Mouse (Mus musculus): ENCODE results near the gene Gbf1. TPM values are rescaled to one million over a fixed set of nuclear protein-coding genes. Genes with fewer than 3 reads are reported as not detected.

Gbf1 gene
- polyA plus RNA-seq, 1 experiment from 2014 or later = 57.4 TPM

GRCm38 (mm10) chr19:46317546-46317885 is 165.2 kb downstream of the Gbf1 start:
- Histone ChIP-seq H3K9me3 (no peaks in the 10 kb centered on the region), H3K36me3 (peaks cover 3% of the 10 kb centered on the region; the same call in 1 of the 2 replicates), H3K4me1 (replicated peaks) (peaks cover 71% of the 10 kb centered on the region), H3K27ac (peak overlapping the region; percentile 59), H3K4me3 (peak overlapping the region; percentile 51), H3K27me3 (ENCODE audit: insufficient read depth, poor library complexity, severe bottlenecking) (peaks cover 99% of the 10 kb centered on the region)
- no peak for DNase-seq (ENCODE audit: low spot score)
- WGBS = 1% methylated on average over 48 of the region's 48 CpGs

- 0 out of 2 replicates have a peak overlapping the region, but pooled peaks have one; percentile 59 for H3K27ac ChIP-seq
- H3K4me1 ChIP-seq (replicated peaks) = peaks cover 76% of the 10 kb centered on the region
- no peaks in the 10 kb centered on the region for H3K9me3 ChIP-seq
- 1% methylated on average over 42 of the region's 42 CpGs for WGBS
- peak overlapping the region; percentile 51 for H3K4me3 ChIP-seq
- DNase-seq (ENCODE audit: low spot score) = no peak
- no peaks in the 10 kb centered on the region for H3K36me3 ChIP-seq
- peaks cover 99% of the 10 kb centered on the region for H3K27me3 ChIP-seq (ENCODE audit: insufficient read depth, poor library complexity, severe bottlenecking)
Measured at GRCm38 (mm10) chr19:46318031-46318471, 165.7 kb downstream of the Gbf1 start.

GRCm38 (mm10) chr19:46318586-46319378 is 166.5 kb downstream of the Gbf1 start:
- Histone ChIP-seq H3K9me3 (no peaks in the 10 kb centered on the region), H3K27me3 (ENCODE audit: insufficient read depth, poor library complexity, severe bottlenecking) (peaks cover 99% of the 10 kb centered on the region), H3K4me3 (peak overlapping the region; percentile 32), H3K36me3 (no peaks in the 10 kb centered on the region), H3K4me1 (replicated peaks) (peaks cover 78% of the 10 kb centered on the region), H3K27ac (no peak overlapping the region)
- DNase-seq (ENCODE audit: low spot score) = peak; percentile 61
- 13% methylated on average over 16 of the region's 16 CpGs for WGBS

- 82% methylated on average over 8 of the region's 8 CpGs for WGBS
- peaks cover 99% of the 10 kb centered on the region for H3K27me3 ChIP-seq (ENCODE audit: insufficient read depth, poor library complexity, severe bottlenecking)
- H3K36me3 ChIP-seq = no peaks in the 10 kb centered on the region
- DNase-seq (ENCODE audit: low spot score) = no peak
- H3K4me1 ChIP-seq (replicated peaks) = peaks cover 72% of the 10 kb centered on the region
- no peaks in the 10 kb centered on the region for H3K9me3 ChIP-seq
- H3K27ac ChIP-seq = peak overlapping the region; percentile 83
- no peak overlapping the region; the same call in 1 of the 2 replicates for H3K4me3 ChIP-seq
Measured at GRCm38 (mm10) chr19:46320076-46320785, 167.9 kb downstream of the Gbf1 start.

DNA sequence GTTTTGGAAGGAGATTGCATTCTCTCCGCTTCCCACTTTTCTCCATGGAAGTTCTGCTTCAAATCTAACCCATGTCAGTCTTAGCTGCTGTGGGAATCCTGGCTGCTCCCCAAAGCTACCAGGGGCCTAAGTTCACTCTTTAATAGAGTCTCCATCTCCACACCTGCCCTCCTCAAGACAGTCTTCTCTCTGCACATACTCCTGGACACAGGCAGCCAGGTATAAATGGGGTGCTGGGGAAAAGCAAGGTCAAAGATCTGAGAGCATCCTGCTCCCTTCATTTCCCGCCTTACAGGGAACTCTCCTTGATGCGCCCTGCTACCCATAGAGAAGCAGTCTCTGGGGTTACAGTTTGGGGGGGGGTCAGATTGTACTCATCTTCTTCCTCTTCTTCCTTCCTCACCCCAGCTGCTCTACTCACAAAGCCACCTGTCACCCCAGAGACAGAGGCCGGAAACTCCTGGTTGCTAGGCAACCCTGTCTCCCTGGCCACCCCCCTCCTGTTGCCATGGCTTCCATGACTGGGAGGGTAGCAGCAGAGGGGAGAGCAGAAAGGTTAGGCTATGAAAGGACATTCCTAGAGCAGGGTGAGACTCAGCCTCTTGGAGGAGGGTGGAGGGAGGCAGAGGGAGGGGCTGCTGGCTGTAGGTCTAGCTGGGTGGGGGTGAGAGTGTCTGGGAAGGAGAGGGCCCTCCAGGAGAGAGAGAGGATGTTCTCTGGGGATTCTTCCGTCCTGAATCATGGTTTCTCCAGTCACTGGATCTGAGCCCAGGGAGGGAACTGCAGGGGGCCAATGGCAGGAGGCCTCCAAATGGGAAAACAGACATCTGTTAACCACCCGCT is 169.0 kb downstream of the Gbf1 start:
- WGBS = 23% methylated on average over 6 of the region's 6 CpGs
- Histone ChIP-seq H3K36me3 (no peaks in the 10 kb centered on the region), H3K27me3 (ENCODE audit: insufficient read depth, poor library complexity, severe bottlenecking) (peaks cover 99% of the 10 kb centered on the region), H3K4me3 (peak overlapping the region; percentile 28), H3K27ac (peak overlapping the region; percentile 83), H3K9me3 (no peaks in the 10 kb centered on the region), H3K4me1 (replicated peaks) (peaks cover 79% of the 10 kb centered on the region)
- DNase-seq (ENCODE audit: low spot score) = peak; percentile 86

- 61% methylated on average over 11 of the region's 11 CpGs for WGBS
- Histone ChIP-seq H3K27ac (peak overlapping the region; percentile 83), H3K9me3 (no peaks in the 10 kb centered on the region), H3K4me1 (replicated peaks) (peaks cover 80% of the 10 kb centered on the region), H3K4me3 (peak overlapping the region; percentile 28; the same call in 1 of the 2 replicates), H3K36me3 (no peaks in the 10 kb centered on the region), H3K27me3 (ENCODE audit: insufficient read depth, poor library complexity, severe bottlenecking) (peaks cover 99% of the 10 kb centered on the region)
- DNase-seq (ENCODE audit: low spot score) = no peak
Measured at GRCm38 (mm10) chr19:46322144-46322995, 170.1 kb downstream of the Gbf1 start.

DNA sequence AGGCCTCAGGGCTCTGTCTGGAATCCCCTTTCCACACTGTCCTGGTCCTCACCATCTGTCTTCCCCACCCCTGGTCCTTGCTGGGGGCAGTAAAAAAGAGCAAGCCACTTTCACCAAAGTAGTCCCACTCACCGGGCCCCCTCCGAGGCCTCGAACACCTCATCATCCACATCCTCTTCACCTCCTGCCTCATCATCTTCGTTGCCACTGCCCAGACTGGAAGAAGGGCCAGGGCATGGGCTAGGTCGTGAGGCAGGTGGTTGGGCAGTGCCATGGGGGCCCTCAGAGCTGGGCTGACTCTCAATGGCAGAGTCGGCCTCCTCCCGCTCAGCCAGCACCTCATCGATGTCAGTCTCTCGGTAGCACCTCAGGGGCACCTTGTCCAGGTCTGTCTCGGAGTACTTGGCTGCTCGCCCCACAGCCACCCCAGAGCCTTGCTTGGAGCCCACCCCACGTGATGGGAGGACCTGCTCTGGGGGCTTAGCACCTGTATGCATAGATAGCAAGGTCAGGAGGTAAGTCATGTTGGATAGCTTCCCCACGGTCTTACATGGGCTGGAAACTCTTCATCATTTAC is 170.8 kb downstream of the Gbf1 start:
- H3K9me3 ChIP-seq = no peaks in the 10 kb centered on the region
- no peak overlapping the region; the same call in 1 of the 2 replicates for H3K27ac ChIP-seq
- H3K36me3 ChIP-seq = no peaks in the 10 kb centered on the region
- H3K4me1 ChIP-seq (replicated peaks) = peaks cover 80% of the 10 kb centered on the region
- WGBS = 81% methylated on average over 13 of the region's 13 CpGs
- H3K27me3 ChIP-seq (ENCODE audit: insufficient read depth, poor library complexity, severe bottlenecking) = peaks cover 95% of the 10 kb centered on the region
- no peak for DNase-seq (ENCODE audit: low spot score)
- H3K4me3 ChIP-seq = no peak overlapping the region

- WGBS = 71% methylated on average over 5 of the region's 5 CpGs
- Histone ChIP-seq H3K27me3 (ENCODE audit: insufficient read depth, poor library complexity, severe bottlenecking) (peaks cover 89% of the 10 kb centered on the region), H3K4me1 (replicated peaks) (peaks cover 77% of the 10 kb centered on the region), H3K36me3 (no peaks in the 10 kb centered on the region), H3K4me3 (no peak overlapping the region), H3K27ac (no peak overlapping the region), H3K9me3 (no peaks in the 10 kb centered on the region)
- no peak for DNase-seq (ENCODE audit: low spot score)
Measured at GRCm38 (mm10) chr19:46323716-46324115, 171.4 kb downstream of the Gbf1 start.

DNA sequence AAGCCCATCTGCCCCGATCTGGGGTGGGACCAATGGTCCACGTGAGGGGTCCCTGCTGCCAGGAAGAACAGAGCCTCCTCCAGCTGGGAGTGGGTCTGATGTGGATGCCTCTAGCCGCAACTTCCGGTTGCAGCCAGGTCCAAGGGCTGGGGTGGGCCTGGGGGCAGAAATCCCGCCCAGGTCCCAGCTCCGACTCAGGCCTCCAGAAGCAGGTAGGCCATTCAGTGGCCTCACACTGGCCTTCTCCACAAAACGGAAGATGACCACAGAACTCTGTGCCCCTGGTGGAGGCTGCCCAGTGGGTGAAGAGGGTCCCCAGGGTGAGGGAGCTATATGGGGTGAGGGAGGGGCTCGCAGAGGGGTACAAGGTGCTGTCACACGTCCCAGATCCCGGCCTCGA is 172.1 kb downstream of the Gbf1 start:
- 73% methylated on average over 11 of the region's 11 CpGs for WGBS

GRCm38 (mm10) chr19:46324918-46325317 is 172.6 kb downstream of the Gbf1 start:
- 75% methylated on average over 5 of the region's 5 CpGs for WGBS
- Histone ChIP-seq H3K4me3 (no peak overlapping the region), H3K36me3 (no peaks in the 10 kb centered on the region), H3K4me1 (replicated peaks) (peaks cover 77% of the 10 kb centered on the region), H3K27me3 (ENCODE audit: insufficient read depth, poor library complexity, severe bottlenecking) (peaks cover 85% of the 10 kb centered on the region), H3K27ac (no peak overlapping the region), H3K9me3 (no peaks in the 10 kb centered on the region)
- DNase-seq (ENCODE audit: low spot score) = no peak

More for the DNA sequence above, 172.1 kb downstream of the Gbf1 start:
- peaks cover 77% of the 10 kb centered on the region for H3K4me1 ChIP-seq (replicated peaks)
- no peak for DNase-seq (ENCODE audit: low spot score)
- H3K36me3 ChIP-seq = no peaks in the 10 kb centered on the region
- H3K4me3 ChIP-seq = peak overlapping the region; percentile 13; the same call in 1 of the 2 replicates
- no peaks in the 10 kb centered on the region for H3K9me3 ChIP-seq
- peaks cover 86% of the 10 kb centered on the region for H3K27me3 ChIP-seq (ENCODE audit: insufficient read depth, poor library complexity, severe bottlenecking)
- H3K27ac ChIP-seq = no peak overlapping the region

DNA sequence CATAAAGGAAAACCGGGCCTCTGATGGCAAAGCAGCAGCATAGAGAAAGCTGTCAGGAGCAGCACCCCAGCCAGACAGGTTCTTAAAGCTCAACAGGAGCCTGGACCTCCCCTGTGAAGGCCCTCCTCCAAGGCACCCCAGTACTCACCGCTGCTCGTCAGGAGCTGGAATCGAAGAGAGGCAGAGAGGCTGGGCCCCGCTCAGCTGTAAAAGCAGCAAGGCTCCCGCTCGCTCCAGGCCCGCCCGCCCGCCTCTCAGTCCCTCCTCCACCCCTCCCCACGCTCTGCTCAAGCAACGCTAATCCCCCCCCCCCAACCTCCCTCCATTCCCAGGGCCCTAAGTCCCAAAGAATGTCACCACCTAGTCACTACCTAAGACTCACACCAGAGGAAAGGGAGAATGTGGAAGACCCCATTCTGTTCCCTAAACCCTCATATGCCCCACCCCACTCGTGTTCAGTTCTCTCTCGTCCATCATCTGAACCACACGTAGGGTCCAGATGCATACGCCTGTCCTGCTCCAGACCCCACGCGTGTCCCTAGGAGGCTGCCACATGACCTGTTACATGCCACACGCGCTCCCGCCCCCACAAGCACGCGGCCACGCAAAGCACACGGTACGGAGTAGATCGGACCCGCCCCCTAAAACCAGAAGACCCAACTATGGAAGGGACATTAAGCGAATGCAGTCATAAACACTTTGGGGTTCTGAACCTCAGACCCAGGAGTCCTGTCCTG is 173.9 kb downstream of the Gbf1 start:
- 4% methylated on average over 29 of the region's 29 CpGs for WGBS
- peak overlapping the region; percentile 82 for H3K4me3 ChIP-seq
- H3K36me3 ChIP-seq = peaks cover 11% of the 10 kb centered on the region
- H3K4me1 ChIP-seq (replicated peaks) = peaks cover 78% of the 10 kb centered on the region
- peak overlapping the region; percentile 94; the same call in 1 of the 2 replicates for H3K27ac ChIP-seq
- DNase-seq (ENCODE audit: low spot score) = no peak
- H3K27me3 ChIP-seq (ENCODE audit: insufficient read depth, poor library complexity, severe bottlenecking) = peaks cover 81% of the 10 kb centered on the region
- H3K9me3 ChIP-seq = no peaks in the 10 kb centered on the region
